Mouse (Mus musculus) midbrain, embryonic 15.5 days (tissue): ENCODE results near the gene 1700034J05Rik. TPM values are rescaled to one million over a fixed set of nuclear protein-coding genes. Genes with fewer than 3 reads are reported as not detected.
A peak's percentile ranks its signal among the peaks of the same experiment; 100 is the strongest.

Source experiments
- ATAC-seq: fragments of 200-750 bp; cut with Nextera tagmentation; replicated peaks from 2 replicates; pipeline ENCODE4 v1.8.0; 2017; ENCODE audit warnings: moderate TSS enrichment
- H3K27ac ChIP-seq: fragments of 300-500 bp; sonication (generic); 2 replicates; pipeline ENCODE4 v1.5.1; 2015; ENCODE audit warnings: mild to moderate bottlenecking, inconsistent platforms
- H3K27me3 ChIP-seq: fragments of 300-500 bp; sonication (generic); replicated peaks from 2 replicates; pipeline ENCODE4 v1.6.1; 2015; ENCODE audit warnings: inconsistent platforms
- H3K36me3 ChIP-seq: fragments of 300-500 bp; sonication (generic); replicated peaks from 2 replicates; pipeline ENCODE4 v1.6.1; 2015; ENCODE audit warnings: inconsistent platforms
- H3K4me1 ChIP-seq: fragments of 300-500 bp; sonication (generic); 2 replicates; pipeline ENCODE4 v1.6.1; 2015; ENCODE audit warnings: inconsistent platforms
- H3K4me2 ChIP-seq: fragments of 300-500 bp; sonication (generic); 2 replicates; pipeline ENCODE4 v1.6.1; 2015; ENCODE audit warnings: inconsistent platforms, mild to moderate bottlenecking, moderate library complexity
- H3K4me3 ChIP-seq: fragments of 300-500 bp; sonication (generic); 2 replicates; pipeline ENCODE4 v1.5.1; 2015; ENCODE audit warnings: mild to moderate bottlenecking, inconsistent platforms
- H3K9ac ChIP-seq: fragments of 300-500 bp; sonication (generic); 2 replicates; pipeline ENCODE4 v1.6.1; 2015; ENCODE audit warnings: mild to moderate bottlenecking, inconsistent platforms
- H3K9me3 ChIP-seq: fragments of 300-500 bp; sonication (generic); 2 replicates; pipeline ENCODE4 v1.6.1; 2016; ENCODE audit warnings: inconsistent platforms
- WGBS: fragments of 180-500 bp; shearing (Covaris S2); methylation state at CpG from one replicate; pipeline ENCODE4 v1.1.7; 2015; ENCODE audit warnings: mixed read lengths; 5-methylcytosine and 5-hydroxymethylcytosine counted together
- polyA plus RNA-seq: library from polyadenylated mRNA; unstranded; fragments of >200 nt; fragmentation: Nextera tagmentation; extraction: Ambion mirVana; gene quantifications from 2 replicates; pipeline ENCODE4 v1.2.1, GENCODE M21; 2015

1700034J05Rik gene
- polyA plus RNA-seq, 1 experiment from 2014 or later = not detected

DNA sequence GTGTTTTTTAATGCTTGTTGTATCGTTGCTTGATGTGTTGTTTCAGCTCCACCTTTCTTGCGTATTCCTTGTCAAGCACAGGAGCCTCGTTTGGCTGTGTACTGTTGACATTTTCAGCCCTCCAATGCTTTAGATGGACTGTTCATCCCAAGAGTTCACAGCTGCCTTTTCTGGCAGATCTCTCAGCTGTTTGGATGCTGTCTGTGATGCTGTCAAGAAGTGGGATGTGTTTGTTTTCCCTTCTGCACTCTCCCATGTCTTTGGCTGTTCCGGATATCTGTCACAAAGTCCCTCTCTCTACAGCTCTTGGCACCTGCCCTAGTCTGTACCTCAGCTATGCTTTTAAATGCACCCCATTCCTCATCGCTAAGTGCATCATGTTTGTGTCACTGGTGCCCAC, 6.7 kb upstream of the 1700034J05Rik start:
- no peak for ATAC-seq

DNA sequence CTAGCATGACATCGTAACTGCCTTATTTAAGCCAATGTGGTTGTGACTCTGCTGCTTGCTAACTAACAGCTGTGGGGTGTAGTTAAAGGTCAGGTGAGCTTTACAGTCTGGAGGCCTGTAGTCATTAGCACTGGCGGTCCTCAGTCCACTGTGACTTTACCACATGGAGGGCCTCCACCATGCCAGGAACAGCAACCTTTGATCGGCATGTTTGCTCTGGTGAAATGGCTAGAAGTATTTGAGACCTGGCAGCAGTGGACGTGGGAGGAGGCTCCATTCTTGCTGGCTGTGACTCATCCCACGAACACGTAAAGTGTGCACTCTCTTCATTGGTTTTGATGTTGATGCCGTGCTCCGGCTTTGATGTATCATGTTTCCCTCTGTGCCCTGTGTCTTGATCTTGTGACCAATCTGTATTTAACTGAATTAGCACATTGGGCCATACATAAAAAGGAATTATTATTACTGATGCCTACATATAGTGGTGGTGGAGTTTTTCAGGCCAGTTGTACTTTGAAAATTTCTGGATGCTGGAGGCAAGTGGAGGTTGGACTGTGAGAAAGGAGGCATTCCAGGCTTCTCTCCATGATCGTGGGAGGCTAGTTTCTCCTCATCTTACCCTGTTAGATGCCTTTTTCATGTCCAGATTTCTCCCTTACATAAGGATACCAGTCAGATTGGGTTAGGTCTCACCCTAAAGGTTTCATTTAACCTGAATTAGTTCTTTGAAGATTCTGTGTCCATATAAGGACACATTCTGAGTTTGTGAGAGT, 5.9 kb upstream of the 1700034J05Rik start:
- Histone ChIP-seq H3K27me3 (no peaks in the 10 kb centered on the region), H3K9me3 (no peaks in the 10 kb centered on the region), H3K27ac (no peak overlapping the region), H3K9ac (no peak overlapping the region), H3K4me1 (no peaks in the 10 kb centered on the region), H3K4me2 (no peak overlapping the region), H3K36me3 (no peaks in the 10 kb centered on the region), H3K4me3 (no peak overlapping the region)
- no peak for ATAC-seq
- WGBS = 86% methylated on average over 9 of the region's 9 CpGs

More for the DNA sequence above, 6.7 kb upstream of the 1700034J05Rik start:
- Histone ChIP-seq H3K27me3 (no peaks in the 10 kb centered on the region), H3K9ac (no peak overlapping the region), H3K27ac (no peak overlapping the region), H3K4me1 (no peaks in the 10 kb centered on the region), H3K36me3 (no peaks in the 10 kb centered on the region), H3K9me3 (no peaks in the 10 kb centered on the region), H3K4me2 (no peak overlapping the region), H3K4me3 (no peak overlapping the region)
- 79% methylated on average over 5 of the region's 5 CpGs for WGBS

DNA sequence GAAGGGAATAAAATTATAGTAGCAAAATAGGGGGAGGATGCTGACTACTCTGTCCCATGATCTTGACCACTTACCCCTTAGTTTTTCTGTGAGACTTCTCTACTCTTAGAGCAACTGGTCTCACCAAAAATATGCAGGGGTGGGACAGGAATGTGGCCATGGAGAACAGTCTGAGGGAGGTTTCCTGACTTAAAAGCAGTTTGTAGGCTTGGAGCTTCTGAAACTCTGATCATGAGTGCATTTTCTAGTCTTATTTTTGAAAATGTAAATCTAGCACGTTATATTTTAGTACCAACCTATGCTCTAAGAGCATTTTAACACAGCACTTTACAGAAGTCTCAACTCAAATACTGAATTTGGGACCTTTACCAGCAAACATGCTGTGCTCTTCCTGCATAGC, 4.5 kb upstream of the 1700034J05Rik start:
- no peak overlapping the region for H3K4me2 ChIP-seq
- no peaks in the 10 kb centered on the region for H3K36me3 ChIP-seq
- no peaks in the 10 kb centered on the region for H3K9me3 ChIP-seq
- H3K27ac ChIP-seq = no peak overlapping the region
- no peak for ATAC-seq
- WGBS = 84% methylated on average over 1 of the region's 1 CpGs
- H3K4me3 ChIP-seq = no peak overlapping the region
- no peaks in the 10 kb centered on the region for H3K4me1 ChIP-seq
- H3K9ac ChIP-seq = no peak overlapping the region
- no peaks in the 10 kb centered on the region for H3K27me3 ChIP-seq

DNA sequence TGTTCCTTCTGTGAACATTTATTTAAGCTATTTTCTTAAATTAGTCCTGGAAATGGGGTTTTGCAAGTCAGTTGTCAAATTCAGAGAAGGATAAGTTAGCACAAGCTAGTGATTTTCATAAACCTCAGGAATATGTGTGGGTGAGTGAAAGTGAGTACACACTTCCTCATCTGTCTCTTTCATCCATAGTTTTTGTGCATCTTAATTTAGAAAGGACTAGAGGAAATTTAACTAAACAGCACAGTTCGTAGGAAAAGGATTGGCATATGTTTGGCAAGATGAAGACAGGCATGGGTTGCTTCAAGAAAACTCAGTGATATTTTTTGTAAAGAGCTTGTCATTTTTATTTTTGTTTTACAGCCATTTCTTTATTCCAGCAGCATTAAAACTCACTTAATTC, 2.7 kb upstream of the 1700034J05Rik start:
- Histone ChIP-seq H3K4me3 (no peak overlapping the region), H3K4me2 (no peak overlapping the region), H3K27ac (no peak overlapping the region), H3K27me3 (no peaks in the 10 kb centered on the region), H3K9me3 (no peaks in the 10 kb centered on the region), H3K4me1 (no peaks in the 10 kb centered on the region), H3K36me3 (no peaks in the 10 kb centered on the region), H3K9ac (no peak overlapping the region)
- WGBS = 85% methylated on average over 1 of the region's 1 CpGs
- no peak for ATAC-seq

DNA sequence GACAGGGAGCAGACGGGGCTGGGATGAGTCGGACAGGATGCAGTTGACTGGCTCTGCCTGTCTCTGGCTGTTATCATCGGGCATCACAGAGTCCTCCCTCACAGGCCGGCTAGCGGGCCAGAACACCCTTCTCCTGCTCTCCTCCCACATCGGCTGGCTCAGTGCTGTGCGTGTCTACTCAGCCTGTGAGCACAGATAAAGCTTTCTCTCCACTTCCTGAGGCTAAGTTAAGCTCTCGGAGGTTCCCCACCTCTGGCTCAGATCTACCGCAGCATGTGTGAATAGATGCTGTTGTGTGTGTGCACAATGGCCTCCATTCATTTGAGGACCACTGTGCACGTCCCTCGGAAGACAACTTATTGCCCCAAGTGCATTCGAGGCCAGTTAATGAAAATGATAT, 1.7 kb upstream of the 1700034J05Rik start:
- H3K4me2 ChIP-seq = no peak overlapping the region
- WGBS = 12% methylated on average over 12 of the region's 12 CpGs
- no peak overlapping the region for H3K9ac ChIP-seq
- no peaks in the 10 kb centered on the region for H3K27me3 ChIP-seq
- ATAC-seq = peak; percentile 60; the same call in 1 of the 2 replicates
- H3K9me3 ChIP-seq = no peaks in the 10 kb centered on the region
- H3K36me3 ChIP-seq = no peaks in the 10 kb centered on the region
- H3K27ac ChIP-seq = no peak overlapping the region
- no peaks in the 10 kb centered on the region for H3K4me1 ChIP-seq
- H3K4me3 ChIP-seq = no peak overlapping the region

DNA sequence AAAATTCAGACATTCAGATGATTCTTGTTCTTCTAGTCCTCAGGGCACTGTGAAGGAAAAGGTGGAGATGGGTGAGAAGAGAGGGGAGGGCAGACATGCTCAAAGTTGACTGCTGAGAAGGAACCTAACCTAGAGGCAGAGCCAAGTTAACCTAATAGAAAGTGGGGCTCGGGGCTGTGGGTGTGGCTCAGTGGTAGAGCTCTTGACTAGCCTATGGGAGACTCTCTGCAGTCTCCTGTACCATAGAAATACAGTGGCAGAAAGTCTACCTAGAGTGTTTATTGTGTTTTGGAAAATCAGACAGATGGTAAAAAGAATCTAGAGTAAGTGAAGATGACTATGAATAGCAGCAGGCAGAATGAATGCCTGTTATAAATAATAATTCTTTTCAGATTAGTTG, 1.3 kb upstream of the 1700034J05Rik start:
- Histone ChIP-seq H3K4me2 (no peak overlapping the region), H3K4me3 (no peak overlapping the region), H3K9ac (no peak overlapping the region), H3K27me3 (no peaks in the 10 kb centered on the region), H3K27ac (no peak overlapping the region), H3K4me1 (peaks cover 3% of the 10 kb centered on the region), H3K9me3 (no peaks in the 10 kb centered on the region), H3K36me3 (no peaks in the 10 kb centered on the region)
- no peak for ATAC-seq
- WGBS = 82% methylated on average over 1 of the region's 1 CpGs

DNA sequence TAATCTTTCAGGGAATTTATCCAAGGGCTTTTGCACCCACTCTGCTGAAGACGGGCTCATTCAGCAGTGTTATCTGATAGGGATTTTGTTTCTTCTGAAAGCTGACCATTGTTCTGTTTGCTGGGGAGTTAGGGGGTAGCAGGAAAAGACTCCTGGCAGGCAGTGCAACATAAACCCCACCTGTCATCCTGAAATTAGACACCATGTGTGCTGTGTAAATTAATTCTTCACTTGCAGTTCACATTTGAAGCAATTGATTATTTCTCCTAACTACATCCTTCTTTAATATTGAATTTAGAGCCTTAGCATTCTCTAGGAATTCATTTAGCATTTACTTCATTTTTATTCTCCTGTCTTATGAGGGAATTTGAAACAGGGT, 3.8 kb downstream of the 1700034J05Rik start:
- 7% methylated on average over 1 of the region's 1 CpGs for WGBS
- Histone ChIP-seq H3K9ac (no peak overlapping the region), H3K4me1 (peaks cover 7% of the 10 kb centered on the region), H3K36me3 (no peaks in the 10 kb centered on the region), H3K27ac (no peak overlapping the region), H3K9me3 (no peaks in the 10 kb centered on the region), H3K27me3 (no peaks in the 10 kb centered on the region), H3K4me2 (no peak overlapping the region), H3K4me3 (no peak overlapping the region)
- no peak for ATAC-seq

DNA sequence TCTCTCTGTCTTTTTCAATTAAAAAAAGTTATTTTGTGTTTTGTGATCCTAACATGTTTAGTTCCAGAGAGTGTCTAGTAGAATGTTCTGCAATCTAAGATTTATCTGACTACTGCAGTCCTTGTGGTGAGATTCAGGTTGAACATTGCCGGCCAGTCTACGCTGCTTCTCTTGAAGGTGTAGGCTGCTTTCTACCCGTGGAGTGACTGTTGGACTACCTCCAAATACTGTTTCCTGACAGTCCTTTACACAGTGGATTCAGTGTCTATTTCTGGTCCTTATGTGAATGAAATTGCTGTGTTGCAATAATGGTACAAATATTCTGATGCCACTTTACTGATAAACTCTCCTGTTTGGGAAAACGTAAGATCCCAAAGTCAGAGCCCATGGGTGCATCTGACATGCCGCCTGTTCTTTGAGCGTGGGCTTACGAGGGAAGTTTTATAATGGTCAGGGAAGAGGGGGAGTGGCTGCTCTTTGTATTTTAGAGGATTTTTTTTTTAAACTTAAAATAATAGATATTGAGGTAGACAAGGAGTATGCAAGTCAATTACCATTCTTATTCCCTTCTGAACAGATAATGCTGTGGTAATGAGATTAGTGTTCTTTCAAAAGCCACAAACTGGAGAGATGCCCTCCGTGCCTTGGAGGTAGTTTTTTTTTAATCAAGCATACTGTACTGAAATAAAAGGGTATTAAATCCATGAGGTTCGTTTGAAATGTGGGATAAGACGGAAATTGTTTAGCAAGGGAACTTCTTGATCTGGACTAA, 4.4 kb downstream of the 1700034J05Rik start:
- Histone ChIP-seq H3K9me3 (no peaks in the 10 kb centered on the region), H3K4me2 (no peak overlapping the region), H3K27ac (no peak overlapping the region), H3K9ac (no peak overlapping the region), H3K27me3 (no peaks in the 10 kb centered on the region), H3K4me3 (no peak overlapping the region), H3K4me1 (peaks cover 7% of the 10 kb centered on the region), H3K36me3 (no peaks in the 10 kb centered on the region)
- no peak for ATAC-seq
- 24% methylated on average over 10 of the region's 10 CpGs for WGBS

DNA sequence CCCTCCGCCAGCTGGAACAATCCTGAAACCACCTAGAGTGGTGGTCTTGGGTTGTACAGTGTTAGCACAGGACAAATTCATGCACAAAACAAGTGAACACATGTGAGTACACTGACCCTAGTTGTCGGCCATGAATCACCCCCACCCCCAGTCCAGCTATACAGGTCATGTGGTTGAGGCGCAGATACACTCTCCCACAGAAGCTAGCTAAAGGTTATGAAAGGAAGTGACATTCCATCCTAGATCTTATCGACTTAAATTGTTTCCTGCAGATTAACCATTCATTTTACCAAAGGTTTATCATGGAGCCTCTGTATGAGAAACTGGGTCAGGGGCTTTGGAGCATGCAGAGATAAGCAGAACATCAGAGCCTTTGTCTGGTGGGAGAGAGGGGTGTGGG, 7.0 kb downstream of the 1700034J05Rik start:
- Histone ChIP-seq H3K4me2 (no peak overlapping the region), H3K9me3 (no peaks in the 10 kb centered on the region), H3K4me3 (no peak overlapping the region), H3K27me3 (no peaks in the 10 kb centered on the region), H3K27ac (no peak overlapping the region), H3K9ac (no peak overlapping the region), H3K36me3 (no peaks in the 10 kb centered on the region), H3K4me1 (peaks cover 7% of the 10 kb centered on the region)
- 71% methylated on average over 4 of the region's 4 CpGs for WGBS
- 0 out of 2 replicates have a peak, but pooled peaks have one; percentile 9 for ATAC-seq

DNA sequence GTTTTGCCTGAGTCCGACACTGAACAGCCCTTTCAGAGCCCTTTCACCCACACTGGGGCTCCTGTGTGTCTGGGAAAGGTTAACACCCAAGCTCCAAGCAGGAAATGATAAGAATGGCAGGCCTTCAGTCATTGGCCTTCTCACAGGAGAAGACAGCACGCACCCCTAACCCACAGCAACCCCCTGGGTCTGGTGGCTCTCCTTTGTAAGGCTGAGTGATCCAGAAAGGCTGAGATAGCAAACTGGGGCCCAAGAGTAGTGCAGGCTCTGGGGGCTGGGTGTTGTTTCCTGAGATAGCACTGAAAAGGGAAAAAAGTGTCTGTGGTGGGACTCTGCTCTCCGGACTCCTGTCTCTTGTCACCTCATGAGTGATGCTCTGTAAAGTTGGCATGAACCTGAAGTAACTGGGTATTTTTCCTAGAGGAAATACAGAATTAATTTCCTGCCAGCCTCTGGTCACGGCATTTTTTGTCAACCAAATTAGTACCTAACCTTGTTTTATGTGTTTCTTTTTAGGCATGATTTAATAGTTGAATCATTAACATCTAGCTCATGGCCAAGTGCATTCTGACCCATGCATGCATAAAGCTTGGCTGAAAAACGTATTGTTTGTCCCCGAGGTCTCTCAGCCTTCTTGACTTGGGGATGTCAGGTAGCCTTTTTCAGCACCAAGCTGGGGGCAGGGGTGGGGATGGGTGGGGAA, 7.7 kb downstream of the 1700034J05Rik start:
- no peak overlapping the region for H3K27ac ChIP-seq
- ATAC-seq = no peak
- no peaks in the 10 kb centered on the region for H3K27me3 ChIP-seq
- no peak overlapping the region for H3K4me2 ChIP-seq
- no peak overlapping the region for H3K4me3 ChIP-seq
- H3K36me3 ChIP-seq = no peaks in the 10 kb centered on the region
- WGBS = 86% methylated on average over 6 of the region's 6 CpGs
- no peaks in the 10 kb centered on the region for H3K9me3 ChIP-seq
- H3K9ac ChIP-seq = no peak overlapping the region
- peaks cover 7% of the 10 kb centered on the region for H3K4me1 ChIP-seq

DNA sequence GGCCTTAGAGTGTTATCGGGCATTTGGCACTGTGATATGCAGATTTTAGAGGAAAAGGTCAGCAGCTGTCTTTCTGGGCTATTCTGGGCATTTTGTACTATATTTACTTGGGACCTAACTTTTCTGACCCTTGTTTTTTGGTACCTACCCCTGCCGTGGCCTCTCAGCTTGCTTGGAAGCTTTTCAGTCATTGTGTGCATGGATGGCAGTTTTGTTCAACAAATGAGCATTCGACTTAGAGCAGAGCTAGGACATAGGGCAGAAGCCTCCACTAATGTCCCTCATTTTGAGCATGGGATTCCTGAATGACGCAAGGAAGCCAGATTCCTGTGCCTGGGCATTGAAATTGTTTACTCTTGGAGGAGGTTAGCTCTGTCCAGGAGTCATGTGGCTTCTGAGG, 9.4 kb downstream of the 1700034J05Rik start:
- no peak overlapping the region for H3K4me3 ChIP-seq
- H3K4me1 ChIP-seq = no peaks in the 10 kb centered on the region
- H3K27ac ChIP-seq = no peak overlapping the region
- no peak for ATAC-seq
- H3K9me3 ChIP-seq = no peaks in the 10 kb centered on the region
- no peaks in the 10 kb centered on the region for H3K36me3 ChIP-seq
- WGBS = 59% methylated on average over 4 of the region's 4 CpGs
- no peaks in the 10 kb centered on the region for H3K27me3 ChIP-seq
- no peak overlapping the region for H3K9ac ChIP-seq
- no peak overlapping the region for H3K4me2 ChIP-seq

DNA sequence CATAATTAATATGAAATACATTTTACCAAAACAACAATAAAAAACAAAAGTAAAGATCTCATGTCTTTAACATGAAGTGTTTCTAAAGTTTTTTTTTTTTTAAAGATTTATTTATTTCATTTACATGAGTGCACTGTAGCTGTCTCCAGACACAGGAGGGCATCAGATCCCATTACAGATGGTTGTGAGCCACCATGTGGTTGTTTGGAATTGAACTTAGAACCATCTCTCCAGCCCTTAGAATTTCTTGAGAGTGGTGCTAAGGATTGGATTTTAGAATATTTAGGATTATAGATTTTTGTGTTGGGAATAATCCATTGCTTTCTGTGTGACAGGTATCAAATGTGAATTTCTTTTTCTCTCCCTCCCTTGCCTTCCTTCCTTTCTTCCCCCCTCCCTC, 10.2 kb downstream of the 1700034J05Rik start:
- Histone ChIP-seq H3K9ac (no peak overlapping the region), H3K27ac (no peak overlapping the region), H3K4me2 (no peak overlapping the region), H3K36me3 (no peaks in the 10 kb centered on the region), H3K27me3 (no peaks in the 10 kb centered on the region), H3K4me3 (no peak overlapping the region), H3K4me1 (no peaks in the 10 kb centered on the region), H3K9me3 (no peaks in the 10 kb centered on the region)
- ATAC-seq = no peak
